Comparison of ENCODE assay signal across 9 mouse cellular contexts in the genomic region with DNA sequence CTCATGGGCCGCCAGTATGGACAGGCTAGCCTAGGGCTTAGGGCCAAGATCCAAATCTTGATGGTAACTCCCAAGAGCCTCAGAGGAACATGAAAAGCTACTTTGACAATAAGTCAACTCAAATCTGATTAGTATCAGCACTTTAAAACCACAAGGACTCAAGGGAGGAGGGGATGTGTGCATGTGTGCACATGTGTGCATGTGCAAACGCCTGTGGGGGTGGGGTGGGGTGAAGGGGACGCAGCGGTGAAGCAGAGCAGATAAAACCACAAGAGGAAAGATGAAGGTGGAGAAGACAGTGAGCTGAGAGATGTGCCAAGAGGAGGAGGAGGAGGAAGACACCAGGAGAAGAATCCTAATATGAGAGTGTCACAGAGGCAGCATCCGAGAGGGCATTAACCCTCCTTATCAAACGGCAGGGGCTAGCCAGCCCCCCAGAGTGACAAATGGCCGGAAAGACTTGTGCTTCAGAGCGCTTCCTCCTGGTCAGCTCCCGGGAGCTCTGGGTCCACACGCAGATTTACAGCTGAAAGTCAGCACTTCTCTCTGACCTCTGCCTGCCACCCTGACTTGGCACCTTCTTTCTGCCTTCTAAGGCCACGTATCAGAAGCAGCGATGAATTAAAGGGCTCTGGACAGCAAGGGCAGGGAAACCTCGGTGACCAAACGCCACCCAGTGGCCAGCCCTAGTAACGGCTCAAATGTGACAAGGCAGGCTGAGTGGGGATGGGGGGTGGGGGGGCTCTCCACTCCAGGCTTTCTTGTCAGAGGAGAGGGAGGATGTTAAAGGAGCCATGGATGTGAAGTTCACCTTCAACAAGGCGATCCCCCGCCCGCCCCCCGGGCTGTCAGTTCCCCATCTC. TPM values are rescaled to one million over a fixed set of nuclear protein-coding genes. Genes with fewer than 3 reads are reported as not detected.
A peak's percentile ranks its signal among the peaks of the same experiment; 100 is the strongest.
DNase-seq lines count a peak whose midpoint lies in the region; ATAC-seq lines count a peak whose summit lies in the region.
"Had no signal": no experiment of that assay in that cellular context is flagged by ENCODE, and none has a peak within 500 bp of the region (broad histone marks: within the 10 kb centered on the region; RNA-seq: fewer than 3 reads in every experiment).

No protein-coding gene starts in this region.

- no peaks in the 10 kb centered on the region for H3K9me3 ChIP-seq in intestine, embryonic 15.5 days

- H3K36me3 ChIP-seq in intestine, embryonic 15.5 days, result peaks cover 27% of the 10 kb centered on the region

- H3K27ac ChIP-seq in intestine, embryonic 15.5 days, result no peak overlapping the region

- H3K4me2 ChIP-seq in intestine, embryonic 15.5 days (replicated peaks), result no peak overlapping the region

- H3K4me1 ChIP-seq in intestine, embryonic 15.5 days (replicated peaks), result no peaks in the 10 kb centered on the region

- H3K4me3 ChIP-seq in intestine, embryonic 15.5 days (replicated peaks), result no peak overlapping the region

- DNase-seq in spleen, adult 18-20 months, result peak; percentile 26 to 48
- no peak for DNase-seq in spleen, adult 12 weeks (ENCODE audit: low spot score)
- peak; percentile 86 to 88 for DNase-seq in cerebellum, postnatal 10 days
- peak; percentile 41 for DNase-seq in liver
- peak; percentile 28 to 73 for DNase-seq in spleen, postnatal 4 days (ENCODE audit: low spot score in 2 of 2)

- no peaks in the 10 kb centered on the region for H3K27me3 ChIP-seq in intestine, embryonic 15.5 days (replicated peaks)

- ATAC-seq in granulocyte monocyte progenitor cell, adult 5-6 weeks (replicated peaks; ENCODE audit: poor library complexity, severe bottlenecking), result peak; percentile 77
- ATAC-seq in intestine, embryonic 15.5 days, result 0 out of 2 replicates have a peak, but pooled peaks have one; percentile 30
- ATAC-seq in monocyte, adult 5-6 weeks (replicated peaks; ENCODE audit: insufficient number of reproducible peaks, low FRiP score, low TSS enrichment, poor library complexity, severe bottlenecking), result 0 out of 2 replicates have a peak, but pooled peaks have one; percentile 23

- 36% methylated on average over 19 of the region's 19 CpGs for WGBS in intestine, embryonic 15.5 days

- no peak overlapping the region for H3K9ac ChIP-seq in intestine, embryonic 15.5 days

RNA-seq across cellular contexts. Expression of gene Qsox1, which starts 28.1 kb away (rescaled TPM):
- total RNA-seq in granulocyte monocyte progenitor cell, adult 5-6 weeks (2014; fragmentation: Nextera tagmentation), result 15.0 and 20.9 TPM in 2 replicates
- 22.4 and 23.3 TPM in 2 replicates for total RNA-seq in granulocyte monocyte progenitor cell, adult 5-6 weeks (2017)
- 40.3 and 49.1 TPM in 2 replicates for polyA plus RNA-seq in intestine, embryonic 15.5 days (2015; fragmentation: Nextera tagmentation; extraction: Ambion mirVana)
- total RNA-seq in monocyte, adult 5-6 weeks (2017), result 8.1 to 16.3 TPM (median 14.8 TPM) in 3 replicates

RNA-seq across cellular contexts. Expression of gene Lhx4, which starts 33.1 kb away (rescaled TPM):
- total RNA-seq in granulocyte monocyte progenitor cell, adult 5-6 weeks (2014; fragmentation: Nextera tagmentation), result not detected in 2 replicates
- not detected in 2 replicates for total RNA-seq in granulocyte monocyte progenitor cell, adult 5-6 weeks (2017)
- polyA plus RNA-seq in intestine, embryonic 15.5 days (2015; fragmentation: Nextera tagmentation; extraction: Ambion mirVana), result not detected in 2 replicates
- not detected in 3 replicates for total RNA-seq in monocyte, adult 5-6 weeks (2017)
- polyA plus RNA-seq: liver, embryonic 16.5 days had no signal

Comparison
In these comparisons a context has a peak if more than half of its experiments do, and no peak if none do; other contexts are left out.
1. ATAC-seq: peak in every context shown above with its lines; median percentile 77 in granulocyte monocyte progenitor cell, adult 5-6 weeks; 30 in intestine, embryonic 15.5 days; 23 in monocyte, adult 5-6 weeks.